Mouse (Mus musculus) hindbrain, embryonic 14.5 days (tissue): Measurements from ENCODE around the gene Mmrn1. TPM values are rescaled to one million over a fixed set of nuclear protein-coding genes. Genes with fewer than 3 reads are reported as not detected.

Experiments
- ATAC-seq: fragments of 200-750 bp; cut with Nextera tagmentation; 2 replicates; pipeline ENCODE4 v1.8.0; 2017; ENCODE audit warnings: moderate number of reproducible peaks, mild to moderate bottlenecking, moderate TSS enrichment, moderate library complexity; ENCODE audit not compliant: low FRiP score
- DNase-seq: peaks from one replicate; pipeline ENCODE4 v3.0.0-alpha.2; 2015; ENCODE audit warnings: low spot score
- H3K27ac ChIP-seq: fragments of 300-500 bp; sonication (generic); 2 replicates; pipeline ENCODE4 v1.5.1; 2014; ENCODE audit warnings: mild to moderate bottlenecking, moderate library complexity
- H3K27me3 ChIP-seq: fragments of 300-500 bp; sonication (generic); 2 replicates; pipeline ENCODE4 v1.6.1; 2014; ENCODE audit warnings: mild to moderate bottlenecking, low read length, mixed read lengths; ENCODE audit not compliant: control insufficient read depth, insufficient read depth
- H3K36me3 ChIP-seq: fragments of 300-500 bp; sonication (generic); replicated peaks from 2 replicates; pipeline ENCODE4 v1.6.1; 2014; ENCODE audit not compliant: control insufficient read depth, insufficient read depth
- H3K4me1 ChIP-seq: fragments of 300-500 bp; sonication (generic); replicated peaks from 2 replicates; pipeline ENCODE4 v1.6.1; 2014; ENCODE audit warnings: antibody characterized with exemption, low read length, mixed read lengths; ENCODE audit not compliant: control insufficient read depth, insufficient read depth
- H3K4me2 ChIP-seq: fragments of 300-500 bp; sonication (generic); replicated peaks from 2 replicates; pipeline ENCODE4 v1.6.1; 2014; ENCODE audit warnings: mild to moderate bottlenecking, moderate library complexity
- H3K4me3 ChIP-seq: fragments of 300-500 bp; sonication (generic); replicated peaks from 2 replicates; pipeline ENCODE4 v1.5.1; 2014; ENCODE audit warnings: mild to moderate bottlenecking, low read length
- H3K9ac ChIP-seq: fragments of 300-500 bp; sonication (generic); 2 replicates; pipeline ENCODE4 v1.6.1; 2014
- H3K9me3 ChIP-seq: fragments of 300-500 bp; sonication (generic); 2 replicates; pipeline ENCODE4 v1.6.1; 2016; ENCODE audit warnings: low read length; ENCODE audit not compliant: control insufficient read depth
- WGBS: fragments of 180-500 bp; shearing (Covaris S2); extraction: QIAGEN DNeasy Blood & Tissue Kit; methylation state at CpG from one replicate; pipeline ENCODE4 v1.1.7; 2014; 5-methylcytosine and 5-hydroxymethylcytosine counted together
- polyA plus RNA-seq: library from polyadenylated mRNA; unstranded; fragments of >200 nt; fragmentation: Nextera tagmentation; extraction: Ambion mirVana; gene quantifications from 2 replicates; pipeline ENCODE4 v1.2.1, GENCODE M21; 2014

Gene Mmrn1
- polyA plus RNA-seq, 1 experiment from 2014 or later: 4.2 TPM

DNA sequence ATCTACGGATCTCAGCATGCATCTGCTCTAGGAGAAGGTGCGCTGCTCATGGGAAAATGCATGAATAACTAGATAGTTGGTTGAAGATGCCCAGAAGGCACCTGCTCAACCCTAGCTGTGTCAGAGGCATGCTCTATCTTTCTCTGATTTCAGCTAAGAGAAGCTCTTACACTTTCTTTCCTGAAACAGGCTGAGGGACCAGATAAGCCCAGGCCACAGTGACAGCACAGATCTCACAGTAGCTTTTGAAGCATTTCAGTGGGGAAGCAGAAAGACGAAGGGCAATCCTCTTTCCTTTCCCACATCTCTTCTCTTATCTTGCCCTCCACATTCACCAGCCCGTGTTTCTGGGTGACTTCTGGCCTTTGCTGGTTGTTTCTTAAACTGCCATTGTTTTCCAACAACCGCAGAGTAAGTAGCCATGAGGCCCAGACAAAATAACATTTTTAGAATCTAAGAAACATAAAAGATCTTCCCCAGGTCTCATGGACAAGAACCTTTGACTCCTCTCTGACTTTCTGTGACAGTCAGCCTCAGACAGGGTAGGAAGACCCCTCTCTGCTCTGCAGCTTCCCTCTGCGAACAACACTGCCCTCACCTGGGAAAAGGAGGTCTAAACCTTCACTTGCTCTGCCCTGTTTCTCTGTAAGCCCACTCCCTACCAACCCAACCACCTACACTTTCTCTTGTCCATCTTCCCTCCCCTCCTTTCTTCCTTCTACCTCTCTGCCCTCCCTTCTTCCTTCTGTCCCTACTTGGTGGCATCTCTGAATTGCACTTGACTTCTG lies 76.4 kb downstream of the Mmrn1 start:
- Histone ChIP-seq H3K9me3 (no peaks in the 10 kb centered on the region), H3K36me3 (no peaks in the 10 kb centered on the region), H3K9ac (no peak overlapping the region), H3K27ac (no peak overlapping the region), H3K27me3 (no peaks in the 10 kb centered on the region), H3K4me1 (no peaks in the 10 kb centered on the region), H3K4me3 (no peak overlapping the region), H3K4me2 (no peak overlapping the region)
- DNase-seq (no peak), ATAC-seq (no peak)
- 86% methylated on average over 6 of the region's 6 CpGs for WGBS

- no peaks in the 10 kb centered on the region for H3K27me3 ChIP-seq
- no peaks in the 10 kb centered on the region for H3K9me3 ChIP-seq
- no peak overlapping the region for H3K4me2 ChIP-seq
- no peak overlapping the region for H3K9ac ChIP-seq
- H3K27ac ChIP-seq: no peak overlapping the region
- no peaks in the 10 kb centered on the region for H3K4me1 ChIP-seq
- DNase-seq: no peak
- 29% methylated on average over 3 of the region's 3 CpGs for WGBS
- H3K4me3 ChIP-seq: no peak overlapping the region
- ATAC-seq: 0 out of 2 replicates have a peak, but pooled peaks have one; percentile 51
- no peaks in the 10 kb centered on the region for H3K36me3 ChIP-seq
Measured at GRCm38 (mm10) chr6:61003916-61004765, 79.4 kb downstream of the Mmrn1 start.

DNA sequence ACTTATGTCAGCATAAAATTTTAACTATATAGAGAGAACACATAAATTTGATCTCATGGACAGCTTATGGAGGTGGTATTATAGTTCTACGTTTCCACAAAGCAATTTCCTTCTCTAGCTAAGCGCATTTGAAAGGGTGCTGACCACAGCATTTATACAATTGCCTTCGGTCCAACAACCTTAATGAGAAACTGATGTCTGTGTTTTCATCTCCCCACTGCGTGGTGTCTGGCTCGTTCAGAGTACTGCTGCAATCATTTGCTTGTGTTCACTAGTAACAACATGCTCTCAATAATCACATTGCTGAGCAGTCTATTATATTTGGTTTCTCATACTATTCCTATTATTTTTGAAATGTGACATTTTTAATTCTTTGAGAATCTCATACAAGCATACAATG lies 89.0 kb downstream of the Mmrn1 start:
- Histone ChIP-seq H3K27me3 (no peaks in the 10 kb centered on the region), H3K4me1 (no peaks in the 10 kb centered on the region), H3K9ac (no peak overlapping the region), H3K9me3 (0 out of 2 replicates have a peak, but pooled peaks cover 3% of the 10 kb centered on the region), H3K27ac (0 out of 2 replicates have a peak overlapping the region, but pooled peaks have one; percentile 43), H3K36me3 (no peaks in the 10 kb centered on the region), H3K4me2 (no peak overlapping the region), H3K4me3 (no peak overlapping the region)
- ATAC-seq: 0 out of 2 replicates have a peak, but pooled peaks have one; percentile 37
- DNase-seq: no peak
- 53% methylated on average over 5 of the region's 5 CpGs for WGBS

GRCm38 (mm10) chr6:61019689-61020088 lies 94.9 kb downstream of the Mmrn1 start:
- Histone ChIP-seq H3K4me1 (no peaks in the 10 kb centered on the region), H3K4me3 (no peak overlapping the region), H3K9ac (no peak overlapping the region), H3K36me3 (no peaks in the 10 kb centered on the region), H3K27me3 (no peaks in the 10 kb centered on the region), H3K4me2 (no peak overlapping the region), H3K27ac (no peak overlapping the region), H3K9me3 (no peaks in the 10 kb centered on the region)
- DNase-seq (no peak), ATAC-seq (no peak)
- 81% methylated on average over 1 of the region's 1 CpGs for WGBS

GRCm38 (mm10) chr6:61020995-61021394 lies 96.2 kb downstream of the Mmrn1 start:
- no peak for ATAC-seq
- no peak overlapping the region for H3K27ac ChIP-seq

DNA sequence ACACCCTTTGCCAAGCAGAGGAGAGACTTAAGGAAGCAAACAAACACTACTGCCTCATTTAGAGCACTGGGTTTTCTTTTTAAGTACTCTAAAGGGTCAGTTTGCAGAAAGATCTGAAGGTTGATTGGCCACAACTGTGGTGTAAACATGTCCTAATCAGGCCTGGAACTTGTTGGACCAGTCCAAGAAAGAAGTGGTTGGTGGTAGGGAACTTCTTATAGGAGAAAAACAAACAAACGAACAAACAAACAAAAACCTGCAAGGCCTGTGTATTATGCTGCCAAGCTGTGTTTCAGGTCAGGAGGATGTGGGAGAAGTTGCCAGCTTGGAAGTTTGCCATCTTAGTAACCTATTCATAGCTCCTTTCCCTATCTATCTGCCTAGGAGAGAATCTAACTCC lies 108.5 kb downstream of the Mmrn1 start:
- no peak overlapping the region for H3K4me3 ChIP-seq
- WGBS: 71% methylated on average over 1 of the region's 1 CpGs
- no peak overlapping the region for H3K4me2 ChIP-seq
- H3K4me1 ChIP-seq: no peaks in the 10 kb centered on the region
- H3K27ac ChIP-seq: no peak overlapping the region
- DNase-seq (no peak), ATAC-seq (no peak)
- no peak overlapping the region for H3K9ac ChIP-seq
- H3K27me3 ChIP-seq: 0 out of 2 replicates have a peak, but pooled peaks cover 6% of the 10 kb centered on the region
- no peaks in the 10 kb centered on the region for H3K36me3 ChIP-seq
- no peaks in the 10 kb centered on the region for H3K9me3 ChIP-seq

More at GRCm38 (mm10) chr6:61020995-61021394, 96.2 kb downstream of the Mmrn1 start:
- no peaks in the 10 kb centered on the region for H3K36me3 ChIP-seq
- no peaks in the 10 kb centered on the region for H3K27me3 ChIP-seq
- no peaks in the 10 kb centered on the region for H3K9me3 ChIP-seq
- 75% methylated on average over 1 of the region's 1 CpGs for WGBS
- no peak overlapping the region for H3K4me3 ChIP-seq
- no peaks in the 10 kb centered on the region for H3K4me1 ChIP-seq
- no peak overlapping the region for H3K4me2 ChIP-seq
- H3K9ac ChIP-seq: no peak overlapping the region
- DNase-seq: no peak

Other genes with a start within 250 kb of the Mmrn1 start
- 235 and 295 TPM in 2 replicates for gene Snca, start 95.1 kb upstream of the Mmrn1 start, polyA plus RNA-seq